Mouse (Mus musculus) cerebellum, postnatal 25 days (tissue): ENCODE measurements at regions not wholly inside any gene's neighbourhood (a gene's known extent, or its start where the extent isn't known, plus 50 kb on each side); places are given as distances from the start of the nearest gene placed in this dataset.
A peak's percentile ranks its signal among the peaks of the same experiment; 100 is the strongest.

Experiments used
- DNase-seq, 2 experiments: peaks; one replicate each; pipeline ENCODE4 v3.0.0; 2021; ENCODE audit warnings: mixed read lengths in 2 of 2

DNA sequence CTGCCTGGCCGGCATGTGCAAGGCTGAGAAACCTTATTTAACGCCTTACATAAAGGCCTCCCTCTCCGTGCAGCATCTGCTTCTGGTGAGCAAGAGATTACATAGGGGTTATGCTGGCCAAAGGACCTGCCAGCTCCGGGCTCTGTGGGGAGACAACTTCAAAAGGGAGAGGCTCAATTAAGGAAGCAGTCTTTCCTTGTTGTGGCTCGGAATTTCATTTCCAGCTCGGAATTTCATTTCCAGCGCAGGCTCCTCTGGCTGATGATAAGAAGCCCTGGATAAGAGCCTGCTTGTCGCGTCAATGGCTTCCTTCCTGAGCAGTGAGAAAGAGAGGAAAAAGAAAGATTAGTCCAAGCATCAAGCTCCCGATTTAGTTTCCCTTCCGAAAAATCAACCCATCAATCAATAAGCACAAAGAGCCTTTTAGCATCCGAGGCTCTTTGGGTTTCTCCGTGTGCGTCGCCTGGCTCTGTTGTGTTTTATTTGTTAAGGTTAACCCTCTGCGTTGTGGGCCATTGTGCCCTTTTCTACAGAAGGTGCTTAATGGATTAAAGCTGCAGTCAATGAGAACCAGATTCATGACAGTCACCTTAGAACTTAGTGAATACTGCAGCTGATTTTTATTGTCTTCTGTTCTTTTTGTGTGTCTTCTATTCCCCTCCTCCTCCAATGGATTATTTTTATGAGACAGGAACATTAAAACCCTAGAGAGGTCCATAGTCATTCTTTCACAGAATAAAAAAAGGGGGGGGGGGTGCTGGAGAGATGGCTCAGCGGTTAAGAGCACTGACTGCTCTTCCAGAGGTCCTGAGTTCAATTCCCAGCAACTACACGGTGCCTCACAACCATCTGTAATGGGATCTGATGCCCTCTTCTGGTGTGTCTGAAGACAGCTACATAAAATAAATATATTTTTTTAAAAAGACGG, 218.3 kb downstream of the Myo1b start:
- DNase-seq: peak; percentile 28

DNA sequence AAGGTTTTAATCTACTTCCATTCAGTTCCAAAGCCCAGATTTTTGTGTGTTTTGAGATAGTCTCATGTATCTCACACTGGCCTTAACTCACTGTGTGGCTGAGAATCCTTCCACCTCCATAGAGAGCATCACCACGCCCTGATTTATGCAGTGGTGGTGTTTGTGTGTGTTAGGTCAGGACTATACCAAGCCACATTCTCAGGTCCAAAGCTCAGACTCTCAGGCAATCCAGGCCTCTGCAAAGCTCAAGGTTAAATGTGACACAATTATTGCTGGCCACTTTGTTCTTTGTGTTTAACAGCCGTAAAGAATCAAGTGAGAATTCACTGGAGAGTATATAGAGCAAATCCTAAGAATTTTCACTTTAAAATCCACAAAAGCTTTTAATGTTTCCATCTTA, 218.2 kb upstream of the Nabp1 start:
- DNase-seq: no peak

DNA sequence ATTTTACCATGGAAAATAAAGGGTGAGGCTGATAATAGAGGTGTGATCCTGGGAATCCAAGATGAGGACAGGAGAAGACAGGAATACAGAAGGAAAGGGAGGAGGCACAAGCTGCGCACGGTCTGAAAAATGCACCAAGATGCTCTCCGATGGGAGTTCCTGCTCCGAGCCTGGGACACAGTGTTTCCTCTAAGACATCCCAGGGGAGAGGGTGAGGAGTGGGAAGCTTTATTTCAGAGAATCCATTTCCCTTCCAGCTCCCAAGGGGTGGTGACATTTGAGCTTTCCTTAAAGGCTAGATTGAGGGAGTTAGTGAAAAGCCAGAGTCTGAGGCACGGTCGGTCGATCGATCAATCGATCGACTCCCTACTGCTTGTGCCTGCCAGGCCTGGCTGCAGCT, 212.7 kb upstream of the Nabp1 start:
- no peak for DNase-seq

DNA sequence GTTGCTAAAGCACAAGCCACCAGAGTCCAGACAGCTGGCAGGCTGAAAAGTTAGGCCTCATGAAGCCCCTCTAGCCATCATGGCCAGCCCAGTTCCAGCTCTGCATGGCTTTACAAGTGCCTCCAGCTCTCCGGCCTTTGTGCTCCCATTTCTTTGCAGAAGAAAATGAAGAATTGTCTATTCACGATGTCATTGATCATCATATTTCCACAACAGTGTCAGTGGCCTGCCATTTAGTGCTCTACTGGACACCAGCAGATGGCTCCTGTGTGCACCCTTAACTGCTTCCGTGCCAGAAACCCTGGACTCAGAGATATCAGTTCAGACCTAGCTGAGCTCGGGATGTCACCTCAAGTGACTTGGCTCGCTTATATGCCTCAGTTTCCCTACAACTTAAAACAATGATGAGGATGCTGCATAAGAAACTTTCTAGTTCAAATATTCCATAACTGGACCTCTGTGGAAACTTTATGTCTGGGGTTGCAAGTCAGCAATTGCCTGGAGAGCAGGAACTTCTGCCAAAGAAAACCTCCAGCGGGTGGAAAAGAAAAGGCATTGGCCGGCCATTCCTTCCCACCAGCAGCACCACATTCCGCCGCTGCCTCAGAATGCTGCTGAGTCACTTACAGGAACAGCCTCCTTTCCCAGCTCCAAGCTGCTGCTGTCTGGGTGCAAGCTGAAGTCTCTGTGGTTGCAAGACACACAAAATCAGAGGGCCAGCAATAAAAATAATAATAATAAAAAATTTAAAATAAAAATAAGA, 211.4 kb upstream of the Nabp1 start:
- DNase-seq: no peak

DNA sequence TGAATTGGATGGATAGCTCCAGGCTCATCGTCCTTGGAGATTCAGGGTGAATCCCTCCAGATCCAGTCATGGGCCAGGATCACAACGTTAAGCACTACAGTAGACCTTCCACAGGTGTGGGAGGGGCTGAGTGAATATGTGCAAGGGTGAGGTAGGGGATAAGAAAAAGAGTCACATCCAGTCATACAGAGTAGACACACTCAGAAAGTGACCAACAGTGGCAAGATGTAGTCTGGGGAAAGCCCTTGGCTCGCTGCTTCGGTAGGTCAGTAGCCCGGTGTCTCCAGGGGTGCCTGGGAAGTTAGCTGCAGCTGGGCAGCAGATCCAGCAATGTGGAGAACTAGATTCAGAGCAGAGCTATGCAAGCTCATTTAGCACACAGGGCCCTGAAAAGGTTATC, 210.7 kb upstream of the Nabp1 start:
- no peak for DNase-seq

DNA sequence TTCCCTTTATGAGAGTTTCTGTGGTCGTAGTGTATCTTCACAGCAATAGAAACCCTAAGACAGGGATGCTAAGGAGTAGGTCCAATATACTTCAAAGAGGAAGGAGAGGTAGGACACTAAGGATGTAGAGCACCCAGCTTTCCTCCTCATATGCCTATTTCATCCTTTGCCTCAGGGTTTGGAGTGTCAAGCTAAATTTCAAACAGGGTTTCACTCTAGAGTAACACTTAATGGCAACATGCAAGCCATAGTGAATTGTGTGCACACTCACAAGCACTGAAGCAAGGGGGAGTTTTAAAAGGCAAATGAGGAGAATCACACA, 210.0 kb upstream of the Nabp1 start:
- no peak for DNase-seq

DNA sequence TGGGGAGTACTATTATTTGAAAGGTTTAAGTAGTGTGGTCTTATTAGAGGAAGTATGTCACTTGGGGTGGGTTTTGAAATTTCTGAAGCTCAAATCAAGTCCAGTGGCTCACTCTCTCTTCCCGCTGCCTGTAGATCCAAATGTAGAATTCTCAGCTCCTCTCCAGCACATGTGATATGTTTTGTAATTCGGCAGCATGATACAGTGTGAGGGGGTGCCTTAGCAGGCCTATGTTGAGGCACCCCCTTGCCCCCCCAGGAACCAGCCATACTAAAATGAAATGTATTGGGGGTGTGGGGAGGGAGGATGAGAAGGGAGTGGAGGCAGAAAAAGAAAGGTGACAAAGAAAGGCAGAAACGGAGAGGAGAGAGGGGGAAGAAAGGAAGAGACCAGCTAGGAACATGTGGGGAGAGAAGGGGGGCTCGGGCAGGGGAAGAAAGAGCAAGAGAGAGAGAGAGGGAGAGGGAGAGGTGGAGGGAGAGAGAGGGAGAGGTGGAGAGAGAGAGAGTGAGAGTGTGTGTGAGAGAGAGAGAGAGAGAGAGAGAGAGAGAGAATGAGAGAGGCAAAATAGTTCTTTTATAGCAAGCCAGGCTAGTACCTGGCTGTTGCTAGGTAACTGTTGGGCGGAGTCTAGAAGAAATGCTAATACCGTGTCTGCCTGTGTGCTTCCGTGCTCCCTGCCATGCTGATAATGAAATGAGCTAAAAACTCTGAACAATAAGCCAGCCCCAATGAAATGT, 209.4 kb upstream of the Nabp1 start:
- DNase-seq: no peak

DNA sequence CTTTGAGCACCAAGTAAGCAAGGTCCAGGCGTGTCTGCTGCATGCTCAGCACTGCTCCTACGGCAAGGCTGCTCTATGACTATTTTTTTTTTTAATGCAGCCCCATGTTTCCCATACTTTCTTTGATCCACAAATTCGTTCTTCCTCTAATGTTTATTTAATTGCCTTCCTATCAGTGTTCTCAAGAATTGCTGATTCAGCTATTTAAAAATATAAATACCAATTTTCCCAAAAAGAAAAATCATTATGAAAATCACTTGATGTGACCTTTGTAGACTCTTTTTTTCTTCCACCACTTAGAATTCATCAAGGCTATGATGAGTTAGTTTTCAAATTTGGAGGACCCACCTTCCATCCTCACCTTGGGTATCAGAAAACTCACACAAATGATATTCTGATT, 208.5 kb upstream of the Nabp1 start:
- DNase-seq: no peak

DNA sequence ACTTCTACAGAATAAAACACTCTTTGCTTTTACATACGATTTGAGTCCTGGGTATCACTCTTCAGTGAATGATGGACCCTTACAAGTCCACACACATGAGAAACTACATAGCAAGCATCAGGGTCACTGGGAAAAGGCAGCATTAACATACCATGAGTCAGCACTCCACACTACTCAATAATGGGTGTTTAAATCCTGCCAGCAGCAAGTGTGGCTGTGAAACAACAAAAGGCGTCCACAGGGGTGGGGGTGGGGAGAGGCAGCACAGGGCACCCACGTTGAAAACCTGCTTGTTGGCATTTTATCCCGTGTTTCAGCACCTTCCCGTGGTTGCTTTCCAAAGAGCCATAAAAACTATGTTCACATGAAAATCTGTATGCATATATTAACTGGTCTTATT, 204.0 kb upstream of the Nabp1 start:
- no peak for DNase-seq

DNA sequence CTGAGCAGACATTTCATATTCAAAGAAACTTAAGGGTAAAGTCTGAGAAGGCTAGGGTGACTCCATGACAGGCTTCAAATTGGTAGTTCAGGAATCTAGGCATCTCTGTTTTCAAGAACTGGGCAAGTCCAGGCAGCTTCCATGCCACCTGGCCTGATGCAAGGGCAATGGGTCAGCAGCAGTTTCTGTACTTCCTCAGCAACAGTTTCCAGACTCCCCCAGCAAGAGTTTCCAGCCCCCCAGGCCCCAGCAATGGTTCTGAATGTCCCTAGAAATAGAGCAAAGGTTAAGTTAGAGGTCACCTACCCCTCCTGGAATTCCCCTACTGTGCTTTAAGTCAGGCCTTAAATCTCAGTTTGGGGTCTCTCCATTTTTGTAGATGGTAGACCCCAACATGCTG, 203.6 kb upstream of the Nabp1 start:
- DNase-seq: no peak

DNA sequence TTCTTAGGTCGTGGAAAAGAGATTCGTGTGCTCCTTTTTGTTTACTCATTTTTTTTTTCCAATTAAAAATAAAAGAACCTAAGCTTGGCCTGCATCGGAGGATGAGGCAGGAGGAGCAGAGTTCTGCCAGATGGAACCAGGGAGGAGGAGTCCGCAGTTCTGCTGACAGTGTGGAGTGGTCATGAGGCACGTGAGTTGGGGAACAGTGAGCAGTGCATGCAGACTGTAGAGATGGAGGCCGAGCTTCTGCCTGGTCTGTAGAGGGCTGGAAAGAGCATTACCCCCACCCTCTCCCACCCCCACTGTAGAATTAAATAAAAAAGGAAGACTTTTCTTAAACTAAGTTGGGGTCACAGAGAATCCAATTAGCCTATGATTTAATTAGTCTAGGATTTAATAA, 202.5 kb upstream of the Nabp1 start:
- no peak for DNase-seq

DNA sequence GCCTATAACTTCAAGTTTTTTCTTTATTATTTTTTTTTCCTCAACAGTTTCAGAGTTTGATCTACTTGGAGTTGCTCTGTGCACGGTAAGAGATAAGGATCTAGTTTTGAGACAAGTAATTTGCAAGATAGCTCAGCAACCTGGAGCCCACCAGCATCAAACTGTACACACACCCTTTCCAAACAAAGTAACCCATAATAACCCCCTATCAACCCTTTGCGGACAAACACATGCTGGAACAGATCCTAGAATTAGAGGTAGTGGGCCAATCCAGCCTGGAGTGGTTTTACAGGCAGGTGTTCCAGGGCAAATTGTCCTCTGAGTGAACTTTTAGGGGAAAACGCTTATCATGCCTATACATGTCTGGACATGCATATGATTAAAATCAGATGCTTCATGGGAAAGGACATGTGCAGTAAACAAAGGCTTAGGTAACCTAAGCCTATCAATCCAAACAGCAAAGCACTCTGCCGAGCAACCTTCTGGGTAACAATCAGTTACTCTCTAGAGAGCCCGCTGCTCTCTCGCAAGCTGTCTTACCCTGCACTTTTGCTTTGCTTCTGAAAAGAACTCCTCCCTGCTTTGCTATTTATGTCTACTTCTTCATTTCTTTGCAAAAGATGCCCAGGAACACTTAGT, 200.2 kb upstream of the Nabp1 start:
- DNase-seq: no peak

DNA sequence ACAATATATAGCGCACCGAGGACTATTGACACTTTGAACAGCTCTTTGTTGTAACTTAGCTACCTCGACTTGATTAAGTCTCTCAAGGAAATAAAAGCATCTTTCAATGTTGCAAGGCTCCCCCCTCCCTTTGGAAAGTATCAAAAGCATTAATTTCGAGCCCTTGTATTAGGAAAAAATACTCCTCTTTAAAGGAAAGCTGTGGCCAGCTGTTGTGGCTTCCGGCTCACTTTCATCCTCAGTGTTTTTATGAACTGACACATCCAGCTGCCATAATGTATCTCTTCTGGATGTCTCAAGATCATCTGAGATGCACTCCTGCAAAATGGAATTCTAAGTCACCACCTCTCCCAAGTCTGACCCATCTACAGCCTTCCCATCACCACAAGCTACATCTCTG, 199.6 kb upstream of the Nabp1 start:
- DNase-seq: no peak

DNA sequence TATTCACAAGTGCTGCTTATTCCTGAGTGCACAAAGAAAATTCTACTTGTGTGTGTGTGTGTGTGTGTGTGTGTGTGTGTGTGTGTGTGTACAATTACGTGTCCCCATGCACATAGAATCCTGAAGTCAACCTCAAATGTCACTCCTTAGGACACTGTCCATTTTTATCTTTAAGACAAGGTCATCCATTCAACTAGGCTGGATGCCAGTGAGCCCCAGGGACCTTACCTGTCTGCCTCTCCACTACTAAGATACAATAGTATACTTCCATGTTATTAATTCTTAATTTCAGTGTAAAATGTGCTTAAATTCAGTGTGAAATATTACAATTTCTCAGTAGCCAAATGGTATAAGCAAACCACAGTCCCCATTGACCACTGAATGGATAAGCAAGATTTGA, 193.5 kb upstream of the Nabp1 start:
- DNase-seq: no peak

DNA sequence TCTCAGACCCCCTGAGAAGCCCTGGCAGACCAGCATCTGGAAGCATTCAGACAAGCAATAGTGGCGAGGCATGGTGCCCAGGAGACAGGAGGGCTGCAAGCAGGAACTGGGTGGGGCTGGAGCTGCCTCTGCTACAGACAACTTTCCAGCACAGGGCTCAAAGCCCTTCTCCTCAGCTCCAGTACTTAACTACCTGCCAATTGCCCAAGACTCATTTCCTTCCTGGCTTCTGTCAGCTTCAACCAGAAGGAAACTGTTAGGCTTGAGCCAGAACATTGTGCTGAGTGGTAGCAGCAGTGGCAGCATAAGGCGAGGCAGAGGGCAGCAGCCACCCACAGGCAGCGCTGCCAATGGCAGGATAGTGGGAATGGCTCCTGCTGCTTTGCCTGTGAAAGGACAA, 193.1 kb upstream of the Nabp1 start:
- DNase-seq: peak; percentile 82

DNA sequence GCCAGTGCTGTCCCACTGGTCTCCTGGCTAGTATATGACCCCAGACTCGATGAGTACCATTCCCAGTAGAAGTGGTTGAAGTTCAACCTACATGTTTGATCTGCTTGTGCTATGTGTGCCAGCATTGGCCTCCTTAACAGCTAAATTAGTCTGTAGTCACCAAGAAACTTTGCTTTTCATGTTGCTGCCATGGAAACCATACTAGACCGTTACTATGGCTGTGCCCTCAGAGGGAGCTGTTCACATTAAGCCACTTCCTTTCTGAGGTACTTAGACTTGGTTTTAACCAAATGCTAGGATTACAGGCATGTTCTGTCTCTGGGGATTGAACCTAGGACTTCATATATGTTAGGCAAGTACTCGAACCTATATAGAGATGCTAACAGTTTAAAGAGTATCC, 191.8 kb upstream of the Nabp1 start:
- no peak for DNase-seq

DNA sequence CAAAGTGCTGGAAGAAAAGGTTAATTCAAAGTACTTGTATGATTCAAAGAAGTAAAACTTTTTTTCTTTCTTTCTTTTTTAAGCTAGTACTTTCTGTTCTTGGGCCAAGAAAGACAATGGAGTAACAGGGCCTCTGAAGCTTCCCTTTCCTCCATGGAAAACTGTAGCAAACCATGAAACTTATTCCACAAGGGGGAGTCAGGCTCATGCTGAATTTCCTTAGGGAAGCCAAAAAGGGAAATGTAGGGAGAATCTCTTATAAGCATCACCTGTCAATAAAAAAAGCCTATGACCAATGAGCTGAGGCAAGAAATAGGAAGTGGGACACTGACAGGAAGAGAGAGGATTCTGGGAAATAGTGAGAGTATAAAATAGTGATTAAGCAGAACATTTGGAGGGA, 190.7 kb upstream of the Nabp1 start:
- DNase-seq: no peak

DNA sequence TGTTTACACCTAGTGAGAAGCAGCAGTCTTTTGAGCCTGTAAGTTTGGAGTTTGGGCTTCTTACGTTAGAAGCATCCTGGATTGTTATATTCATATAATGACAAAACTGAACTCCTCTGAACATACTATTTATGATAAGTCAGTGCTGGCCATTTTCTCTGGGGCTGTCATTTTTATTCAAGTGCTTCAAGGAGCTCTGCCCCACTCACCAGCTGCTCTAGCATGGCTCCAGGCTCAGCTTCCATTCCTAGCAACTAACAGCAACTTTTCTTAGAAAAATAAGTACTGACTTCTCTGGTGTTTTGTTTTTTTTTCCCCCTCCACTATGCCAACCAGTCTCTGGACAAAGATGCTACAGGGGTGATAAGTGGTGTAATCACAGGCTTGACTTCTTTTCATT, 182.3 kb upstream of the Nabp1 start:
- no peak for DNase-seq

DNA sequence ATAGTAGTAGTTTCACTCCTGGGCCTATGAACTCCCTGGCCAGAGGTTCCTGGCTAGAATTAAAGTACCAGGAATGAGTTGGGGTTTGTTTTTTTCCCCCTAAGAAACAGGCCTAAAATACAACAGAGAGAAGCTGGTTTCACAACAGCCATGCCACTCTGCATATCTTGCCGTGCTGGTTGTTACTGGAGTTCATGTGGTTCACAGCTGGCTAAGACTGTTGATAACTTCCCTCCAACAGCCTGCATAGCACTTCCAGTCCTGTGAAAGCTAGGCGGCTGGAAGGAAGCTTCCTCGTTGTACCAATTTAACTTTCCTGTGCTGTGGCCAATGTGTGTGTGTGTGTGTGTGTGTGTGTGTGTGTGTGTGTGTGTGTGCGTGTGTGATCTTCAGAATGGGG, 179.0 kb upstream of the Nabp1 start:
- DNase-seq: no peak

DNA sequence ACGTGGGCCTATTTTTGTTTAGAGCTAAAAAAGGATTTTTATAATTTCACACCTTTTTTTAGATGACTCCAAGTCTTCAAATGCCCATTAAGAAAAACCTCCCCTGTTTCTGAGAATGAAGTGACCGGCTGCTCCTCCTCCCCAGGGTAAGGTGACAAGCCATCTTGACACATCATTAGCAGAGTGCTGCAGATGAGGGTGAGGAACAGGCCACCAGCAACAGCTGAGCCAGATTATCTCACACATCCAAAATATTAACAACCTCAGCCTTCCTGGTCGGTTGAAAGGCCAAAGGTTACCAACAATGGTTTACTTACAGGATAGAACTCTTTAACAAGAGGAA, 172.4 kb upstream of the Nabp1 start:
- no peak for DNase-seq

DNA sequence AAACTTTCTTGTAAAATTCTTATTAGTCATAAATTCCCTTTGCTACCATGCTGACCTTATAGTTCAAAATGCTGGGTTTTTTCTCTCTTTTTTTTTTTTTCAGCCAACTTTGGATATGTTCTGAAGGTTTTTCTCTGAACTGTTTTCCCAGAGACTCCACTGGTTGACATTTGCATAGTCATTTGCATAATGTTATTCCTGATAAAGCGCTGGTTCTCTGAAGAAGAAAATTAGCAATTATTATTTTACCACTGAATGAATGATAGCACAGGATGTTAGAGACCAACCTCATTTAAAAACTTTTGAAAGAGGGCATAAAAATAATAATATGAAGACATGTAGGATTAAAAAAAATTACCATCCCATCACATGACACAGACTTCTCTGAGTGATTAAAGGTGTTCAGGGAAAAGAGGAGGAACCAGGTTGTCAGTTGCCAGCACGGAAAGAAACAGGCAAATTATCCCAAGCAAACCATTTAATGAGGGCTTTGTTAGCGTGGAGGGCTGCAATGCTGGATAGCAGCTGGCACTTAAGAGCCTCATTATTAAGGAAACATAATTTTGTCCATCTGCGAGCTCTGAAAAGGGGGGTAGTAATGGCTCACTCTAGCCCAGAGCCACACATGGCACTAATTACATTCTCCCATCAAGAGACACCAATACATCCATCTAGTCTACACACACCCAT, 171.9 kb upstream of the Nabp1 start:
- no peak for DNase-seq

DNA sequence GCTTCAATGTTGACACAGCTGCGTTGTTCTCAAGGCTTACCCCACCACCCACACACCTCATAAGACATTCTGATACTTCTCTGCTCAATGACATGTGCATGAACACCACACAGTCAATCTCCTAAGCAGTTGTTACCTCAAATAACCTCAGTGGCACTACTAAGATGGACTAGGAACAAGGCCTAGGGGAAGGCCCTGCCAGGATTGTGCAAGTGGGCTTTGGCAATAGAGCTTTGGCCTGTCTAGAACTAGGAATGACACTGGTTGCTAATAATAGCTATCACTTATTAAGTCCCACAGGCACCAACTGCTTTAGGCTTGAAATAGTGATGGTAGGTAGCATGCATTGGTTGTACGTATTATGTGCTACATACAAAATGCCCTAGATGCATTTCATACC, 169.7 kb upstream of the Nabp1 start:
- DNase-seq: no peak

DNA sequence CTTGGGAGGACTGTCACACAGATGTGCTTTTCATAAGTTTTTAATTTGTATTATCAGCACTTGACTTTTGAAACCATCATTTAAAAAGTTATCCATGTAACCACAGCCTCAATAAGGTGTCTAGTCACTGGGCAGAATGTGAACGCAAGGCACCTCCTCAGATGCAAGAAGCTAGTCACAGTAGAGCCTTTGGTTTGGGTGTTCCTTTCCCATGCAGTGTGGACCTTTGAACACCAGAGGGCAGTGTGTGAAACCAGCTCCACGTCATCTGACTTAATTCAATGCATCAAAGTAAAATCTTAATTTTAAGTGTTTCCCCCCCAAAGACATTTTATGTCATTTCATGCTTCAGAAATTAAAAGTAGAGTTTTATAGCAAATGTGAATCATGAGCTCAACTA, 166.2 kb upstream of the Nabp1 start:
- DNase-seq: peak; percentile 83 to 87
